Mouse (Mus musculus): ENCODE data around the gene 2200002D01Rik. TPM values are rescaled to one million over a fixed set of nuclear protein-coding genes. Genes with fewer than 3 reads are reported as not detected.
A peak's percentile ranks its signal among the peaks of the same experiment; 100 is the strongest.

2200002D01Rik gene
- total and polyA plus RNA-seq, 3 experiments = 0.22 TPM; not detected in 2

GRCm38 (mm10) chr7:29287481-29287880 is 39.2 kb upstream of the 2200002D01Rik start:
- Histone ChIP-seq H3K4me1 (ENCODE audit: insufficient read depth, low read depth, low read length) (peaks cover 25% of the 10 kb centered on the region), H3K9me3 (replicated peaks) (no peaks in the 10 kb centered on the region), H3K4me3 (ENCODE audit: low read depth, low read length) (no peak overlapping the region), H3K27me3 (ENCODE audit: insufficient read depth, low read length) (peaks cover 28% of the 10 kb centered on the region), H3K36me3 (replicated peaks) (no peaks in the 10 kb centered on the region)
- ATAC-seq (ENCODE audit: extremely low read depth, insufficient number of reproducible peaks, low FRiP score, poor library complexity, severe bottlenecking) = no peak
- DNase-seq (ENCODE audit: low spot score) = no peak
- no peak for TF ChIP-seq GATA2 (IDR thresholded peaks at IDR 0.05; ENCODE audit: borderline replicate concordance, low read depth, low read length)
- no peak for TF ChIP-seq TAL1 (conservative IDR thresholded peaks at IDR 0.05; ENCODE audit: low read depth, low read length)
- no peak for TF ChIP-seq POLR2AphosphoS5 (IDR thresholded peaks at IDR 0.05; ENCODE audit: insufficient replicate concordance, low read depth, low read length)

GRCm38 (mm10) chr7:29284523-29284922 is 36.3 kb upstream of the 2200002D01Rik start:
- H3K9me3 ChIP-seq (replicated peaks) = no peaks in the 10 kb centered on the region
- TF ChIP-seq TAL1 (conservative IDR thresholded peaks at IDR 0.05; ENCODE audit: low read depth, low read length) (no peak), POLR2AphosphoS5 (IDR thresholded peaks at IDR 0.05; ENCODE audit: insufficient replicate concordance, low read depth, low read length) (no peak), CTCF (IDR thresholded peaks at IDR 0.05; ENCODE audit: low read depth, low read length) (no peak), GATA1 (IDR thresholded peaks at IDR 0.05; ENCODE audit: borderline replicate concordance, low read length) (no peak), GATA2 (IDR thresholded peaks at IDR 0.05; ENCODE audit: borderline replicate concordance, low read depth, low read length) (no peak)
- peaks cover 5% of the 10 kb centered on the region for H3K36me3 ChIP-seq (replicated peaks)
- no peak for DNase-seq (ENCODE audit: low spot score)
- H3K27me3 ChIP-seq (ENCODE audit: insufficient read depth, low read length) = peaks cover 21% of the 10 kb centered on the region
- peaks cover 44% of the 10 kb centered on the region for H3K4me1 ChIP-seq (ENCODE audit: insufficient read depth, low read depth, low read length)
- no peak for ATAC-seq (ENCODE audit: extremely low read depth, insufficient number of reproducible peaks, low FRiP score, poor library complexity, severe bottlenecking)
- no peak overlapping the region for H3K4me3 ChIP-seq (ENCODE audit: low read depth, low read length)

GRCm38 (mm10) chr7:29283876-29284275 is 35.6 kb upstream of the 2200002D01Rik start:
- H3K27me3 ChIP-seq (ENCODE audit: insufficient read depth, low read length) = peaks cover 21% of the 10 kb centered on the region
- no peak for TF ChIP-seq CTCF (IDR thresholded peaks at IDR 0.05; ENCODE audit: low read depth, low read length)
- no peak for TF ChIP-seq TAL1 (conservative IDR thresholded peaks at IDR 0.05; ENCODE audit: low read depth, low read length)
- no peak for TF ChIP-seq GATA1 (IDR thresholded peaks at IDR 0.05; ENCODE audit: borderline replicate concordance, low read length)
- TF ChIP-seq GATA2 (IDR thresholded peaks at IDR 0.05; ENCODE audit: borderline replicate concordance, low read depth, low read length) = no peak
- TF ChIP-seq POLR2AphosphoS5 (IDR thresholded peaks at IDR 0.05; ENCODE audit: insufficient replicate concordance, low read depth, low read length) = no peak
- H3K4me1 ChIP-seq (ENCODE audit: insufficient read depth, low read depth, low read length) = peaks cover 40% of the 10 kb centered on the region
- ATAC-seq (ENCODE audit: extremely low read depth, insufficient number of reproducible peaks, low FRiP score, poor library complexity, severe bottlenecking) (no peak), DNase-seq (ENCODE audit: low spot score) (no peak)
- peaks cover 11% of the 10 kb centered on the region for H3K36me3 ChIP-seq (replicated peaks)
- H3K4me3 ChIP-seq (ENCODE audit: low read depth, low read length) = no peak overlapping the region
- H3K9me3 ChIP-seq (replicated peaks) = no peaks in the 10 kb centered on the region

GRCm38 (mm10) chr7:29282074-29282554 is 33.8 kb upstream of the 2200002D01Rik start:
- Histone ChIP-seq H3K9me3 (replicated peaks) (no peaks in the 10 kb centered on the region), H3K27me3 (ENCODE audit: insufficient read depth, low read length) (peaks cover 10% of the 10 kb centered on the region), H3K4me1 (ENCODE audit: insufficient read depth, low read depth, low read length) (peaks cover 30% of the 10 kb centered on the region), H3K4me3 (ENCODE audit: low read depth, low read length) (peak overlapping the region; percentile 79), H3K36me3 (replicated peaks) (peaks cover 22% of the 10 kb centered on the region)
- ATAC-seq (ENCODE audit: extremely low read depth, insufficient number of reproducible peaks, low FRiP score, poor library complexity, severe bottlenecking) = no peak
- DNase-seq (ENCODE audit: low spot score) = no peak
- TF ChIP-seq GATA1 (IDR thresholded peaks at IDR 0.05; ENCODE audit: borderline replicate concordance, low read length) = no peak
- TF ChIP-seq POLR2AphosphoS5 (IDR thresholded peaks at IDR 0.05; ENCODE audit: insufficient replicate concordance, low read depth, low read length) = no peak
- TF ChIP-seq CTCF (IDR thresholded peaks at IDR 0.05; ENCODE audit: low read depth, low read length) = no peak
- TF ChIP-seq TAL1 (conservative IDR thresholded peaks at IDR 0.05; ENCODE audit: low read depth, low read length) = no peak
- TF ChIP-seq GATA2 (IDR thresholded peaks at IDR 0.05; ENCODE audit: borderline replicate concordance, low read depth, low read length) = no peak

- peak; percentile 45 for ATAC-seq (ENCODE audit: extremely low read depth, insufficient number of reproducible peaks, low FRiP score, poor library complexity, severe bottlenecking)
- TF ChIP-seq TAL1 (conservative IDR thresholded peaks at IDR 0.05; ENCODE audit: low read depth, low read length) (no peak), POLR2AphosphoS5 (IDR thresholded peaks at IDR 0.05; ENCODE audit: insufficient replicate concordance, low read depth, low read length) (no peak), CTCF (IDR thresholded peaks at IDR 0.05; ENCODE audit: low read depth, low read length) (no peak), GATA2 (IDR thresholded peaks at IDR 0.05; ENCODE audit: borderline replicate concordance, low read depth, low read length) (no peak), GATA1 (IDR thresholded peaks at IDR 0.05; ENCODE audit: borderline replicate concordance, low read length) (no peak)
- Histone ChIP-seq H3K36me3 (replicated peaks) (peaks cover 29% of the 10 kb centered on the region), H3K4me1 (ENCODE audit: insufficient read depth, low read depth, low read length) (peaks cover 32% of the 10 kb centered on the region), H3K9me3 (replicated peaks) (no peaks in the 10 kb centered on the region), H3K27me3 (ENCODE audit: insufficient read depth, low read length) (peaks cover 8% of the 10 kb centered on the region), H3K4me3 (ENCODE audit: low read depth, low read length) (peak within 1 kb of the TSS; percentile 79)
- peak; percentile 77 for DNase-seq (ENCODE audit: low spot score)
Measured at GRCm38 (mm10) chr7:29281201-29282073, 33.2 kb upstream of the 2200002D01Rik start, which contains the start of gene Spint2. Gene Spint2, minus strand, starts transcription at chr7:29281912.

- ATAC-seq (ENCODE audit: extremely low read depth, insufficient number of reproducible peaks, low FRiP score, poor library complexity, severe bottlenecking) (no peak), DNase-seq (ENCODE audit: low spot score) (peak; percentile 56)
- Histone ChIP-seq H3K9me3 (replicated peaks) (no peaks in the 10 kb centered on the region), H3K4me1 (ENCODE audit: insufficient read depth, low read depth, low read length) (peaks cover 34% of the 10 kb centered on the region), H3K36me3 (replicated peaks) (peaks cover 34% of the 10 kb centered on the region), H3K4me3 (ENCODE audit: low read depth, low read length) (peak overlapping the region; percentile 79), H3K27me3 (ENCODE audit: insufficient read depth, low read length) (peaks cover 8% of the 10 kb centered on the region)
- TF ChIP-seq CTCF (IDR thresholded peaks at IDR 0.05; ENCODE audit: low read depth, low read length) (no peak), GATA1 (IDR thresholded peaks at IDR 0.05; ENCODE audit: borderline replicate concordance, low read length) (no peak), POLR2AphosphoS5 (IDR thresholded peaks at IDR 0.05; ENCODE audit: insufficient replicate concordance, low read depth, low read length) (no peak), GATA2 (IDR thresholded peaks at IDR 0.05; ENCODE audit: borderline replicate concordance, low read depth, low read length) (no peak), TAL1 (conservative IDR thresholded peaks at IDR 0.05; ENCODE audit: low read depth, low read length) (no peak)
Measured at GRCm38 (mm10) chr7:29280801-29281200, 32.5 kb upstream of the 2200002D01Rik start.

All from G1E (cell line).